Mouse (Mus musculus) layer of hippocampus, adult 9-11 months (tissue): ENCODE data around the gene Fam71d.

Source experiments
- DNase-seq: peaks from one replicate; pipeline ENCODE4 v3.0.0; 2022

The Fam71d gene

DNA sequence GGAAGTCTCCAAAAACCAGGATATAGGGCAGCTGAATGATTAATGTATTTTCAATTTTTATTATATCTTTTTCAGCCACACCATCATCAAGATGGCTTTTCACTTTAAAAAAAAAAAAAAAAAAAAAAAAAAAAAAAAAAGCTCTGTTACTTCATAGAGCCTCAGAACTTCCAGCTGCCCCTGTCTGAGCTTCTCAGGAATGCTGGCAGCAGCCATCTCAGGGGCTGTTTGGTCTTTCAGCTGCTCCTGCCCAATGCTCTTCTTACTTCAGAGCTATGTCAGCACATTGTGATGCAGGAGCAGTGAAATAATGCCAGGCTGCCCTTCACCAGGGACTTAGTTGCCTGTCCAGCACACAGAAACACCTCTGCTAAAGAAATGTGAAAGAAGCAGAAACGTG is at the start of gene Fam71d:
Fam71d (plus strand) TSS at position 211 of the 400 bp plus-strand sequence.
- DNase-seq: no peak

DNA sequence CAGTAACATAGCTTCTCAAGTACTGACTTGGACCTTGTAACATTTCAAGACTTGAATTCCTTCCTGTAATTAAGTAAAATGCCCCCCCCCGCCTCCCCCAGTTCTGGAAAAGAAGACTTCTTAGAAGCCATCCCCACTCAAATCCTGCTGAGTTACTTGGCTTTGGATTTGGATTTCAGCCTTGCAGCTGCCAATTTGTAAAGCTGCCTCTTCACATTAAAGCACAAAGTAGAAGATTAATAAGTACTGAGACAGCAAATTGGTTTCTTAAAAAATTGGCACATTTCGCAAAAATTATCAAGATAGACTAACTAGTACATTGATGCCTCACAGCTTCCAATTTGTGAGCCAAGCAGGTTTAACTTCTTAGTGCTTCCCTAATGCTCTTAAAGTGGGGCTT is 47.6 kb upstream of the Fam71d start:
- no peak for DNase-seq

DNA sequence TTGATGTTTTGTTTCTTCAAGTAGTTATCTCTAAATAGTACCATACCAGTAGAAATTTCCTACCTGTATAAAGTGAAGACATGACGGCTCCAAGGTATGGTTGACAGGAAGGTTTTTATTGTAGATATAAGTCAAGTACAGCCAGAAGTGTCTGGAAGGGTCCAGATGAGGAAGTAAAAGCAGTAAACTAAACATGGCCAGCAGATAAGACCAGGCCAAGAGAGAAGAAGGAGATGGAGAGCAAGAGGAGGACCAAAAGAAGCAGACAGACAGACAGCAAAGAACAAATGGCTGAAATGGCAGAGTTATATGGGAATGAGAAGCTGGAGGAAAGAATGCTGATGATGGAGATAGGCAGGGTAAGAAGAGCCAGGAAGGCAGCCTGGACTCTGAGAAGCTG is 46.1 kb upstream of the Fam71d start:
- DNase-seq: no peak

DNA sequence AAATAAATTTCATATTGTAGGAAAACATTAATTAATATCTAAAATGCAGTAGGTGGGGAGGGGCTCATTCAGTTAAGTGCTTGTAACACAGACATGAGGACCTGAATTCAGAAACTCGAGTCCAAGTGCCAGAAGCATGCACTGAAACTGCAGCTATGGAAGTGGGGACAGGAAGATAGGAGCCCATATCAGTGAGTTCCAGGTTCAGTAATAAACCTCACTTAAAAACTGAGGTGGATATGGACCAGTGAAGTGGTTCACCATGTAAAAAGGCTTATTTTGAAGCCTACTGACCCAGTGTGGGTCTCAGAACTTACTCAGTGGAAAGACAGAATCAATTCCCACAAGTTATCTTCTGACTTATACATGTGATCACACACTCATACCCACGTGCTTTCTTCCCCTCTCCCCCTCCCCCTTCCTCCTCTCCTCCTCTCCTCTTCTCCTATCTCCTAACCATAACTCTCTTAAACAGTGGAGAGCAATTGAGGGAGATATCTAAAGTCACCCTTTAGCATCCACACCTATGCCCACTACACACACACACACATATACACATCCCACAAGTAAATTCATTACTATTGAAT is 31.5 kb upstream of the Fam71d start:
- DNase-seq: no peak

GRCm38 (mm10) chr12:78678101-78678806 is 13.1 kb upstream of the Fam71d start:
- DNase-seq: no peak

DNA sequence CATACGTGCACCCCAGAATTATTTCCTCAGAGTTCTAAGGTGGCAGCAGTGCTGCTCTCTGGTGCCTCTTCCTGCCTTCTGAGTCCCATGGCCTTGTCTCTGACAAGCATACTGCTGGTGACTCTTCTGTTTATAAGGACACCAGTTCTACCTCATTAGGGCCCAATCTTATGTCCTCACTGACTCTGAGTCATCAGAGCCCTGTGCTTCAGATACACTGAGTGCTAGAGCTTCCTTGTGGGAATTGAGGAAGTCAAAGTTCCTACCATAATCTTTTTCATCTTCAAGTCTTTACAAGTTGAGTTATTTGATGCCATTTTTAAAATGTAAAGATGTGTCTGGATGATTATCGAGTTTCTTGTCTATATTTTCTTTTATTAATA is 12.5 kb upstream of the Fam71d start:
- DNase-seq: no peak

DNA sequence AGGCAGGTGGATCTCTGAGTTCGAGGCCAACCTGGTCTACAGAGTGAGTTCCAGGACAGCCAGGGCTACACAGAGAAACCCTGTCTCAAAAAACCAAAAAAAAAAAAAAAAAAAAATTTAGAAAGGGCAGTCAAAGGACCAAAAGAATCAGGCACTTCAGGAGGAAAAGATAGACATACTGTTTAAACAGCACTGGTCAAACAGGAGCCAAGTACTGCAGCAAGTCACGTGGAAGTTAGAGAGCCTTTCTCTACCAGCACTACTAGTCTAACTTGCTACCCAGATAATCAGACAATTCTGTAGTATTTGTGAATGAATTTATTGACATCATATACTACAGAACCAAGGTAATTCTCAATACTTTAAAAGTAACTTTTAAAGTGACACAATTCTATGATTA is 10.3 kb upstream of the Fam71d start:
- no peak for DNase-seq

DNA sequence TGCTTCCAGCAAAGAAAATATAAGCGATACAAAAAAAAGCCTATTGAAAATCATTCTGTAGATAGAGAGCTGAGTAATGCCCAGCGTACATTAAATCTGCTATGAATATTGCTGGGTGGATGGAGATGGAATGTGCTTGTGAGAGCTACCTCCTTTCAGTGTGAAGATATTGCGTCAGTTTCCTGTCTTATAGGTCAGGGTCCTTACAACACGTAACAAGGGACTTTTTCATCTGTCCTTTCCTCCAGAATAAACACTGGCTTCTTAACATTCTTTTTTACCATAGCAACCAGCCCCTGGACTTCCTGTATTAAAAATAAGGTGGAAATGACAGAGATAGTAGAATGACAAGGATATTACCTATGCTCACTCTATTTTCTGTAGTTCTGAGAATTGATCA is 9.1 kb upstream of the Fam71d start:
- no peak for DNase-seq

GRCm38 (mm10) chr12:78685669-78686215 is 5.6 kb upstream of the Fam71d start:
- peak; percentile 37 for DNase-seq

DNA sequence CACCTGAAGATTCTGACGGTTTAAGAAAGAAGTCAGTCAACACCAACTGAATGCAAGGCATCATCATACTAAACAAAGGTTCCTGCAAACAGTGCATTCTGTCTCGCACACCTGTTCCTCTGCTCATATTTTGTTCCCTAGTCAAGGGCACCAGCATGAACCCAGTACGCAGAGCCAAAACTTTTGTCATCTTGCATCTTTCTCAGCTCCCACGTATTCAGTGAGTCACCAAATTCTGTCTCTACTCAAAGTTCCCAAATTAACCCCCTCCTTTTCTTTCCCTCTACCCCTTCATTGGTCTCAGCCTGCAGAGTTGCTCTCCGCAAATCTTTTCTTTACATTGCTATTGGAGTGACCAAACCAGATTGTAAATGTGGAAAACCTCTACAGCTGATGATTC is 2.5 kb upstream of the Fam71d start:
- peak; percentile 5 for DNase-seq

GRCm38 (mm10) chr12:78693281-78693680 is 1.9 kb downstream of the Fam71d start:
- no peak for DNase-seq

GRCm38 (mm10) chr12:78717783-78718182 is 26.4 kb downstream of the Fam71d start:
- no peak for DNase-seq

- no peak for DNase-seq
These were observed 36.4 kb downstream of the Fam71d start for GRCm38 (mm10) chr12:78727723-78728122.

DNA sequence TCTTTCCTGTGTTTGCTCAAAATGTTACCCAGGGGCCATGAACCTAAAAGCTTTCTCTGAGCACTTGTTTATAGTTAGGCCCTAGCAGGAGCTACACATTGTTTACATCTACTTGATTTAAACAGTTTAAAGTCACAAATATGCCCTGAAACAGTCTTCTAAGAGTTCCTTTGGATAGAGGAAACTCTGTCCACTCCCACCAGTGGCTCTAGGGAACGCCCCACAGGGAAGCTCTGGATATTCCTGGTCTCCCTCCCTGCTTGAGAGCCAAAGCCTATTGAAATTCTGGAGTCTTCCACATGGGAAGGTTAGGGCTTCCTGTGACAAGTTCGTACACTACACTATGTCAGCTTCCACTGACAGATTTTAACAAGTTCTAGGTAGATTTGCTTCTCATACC is 48.3 kb downstream of the Fam71d start:
- no peak for DNase-seq

GRCm38 (mm10) chr12:78740289-78740688 is 49.0 kb downstream of the Fam71d start:
- no peak for DNase-seq

DNA sequence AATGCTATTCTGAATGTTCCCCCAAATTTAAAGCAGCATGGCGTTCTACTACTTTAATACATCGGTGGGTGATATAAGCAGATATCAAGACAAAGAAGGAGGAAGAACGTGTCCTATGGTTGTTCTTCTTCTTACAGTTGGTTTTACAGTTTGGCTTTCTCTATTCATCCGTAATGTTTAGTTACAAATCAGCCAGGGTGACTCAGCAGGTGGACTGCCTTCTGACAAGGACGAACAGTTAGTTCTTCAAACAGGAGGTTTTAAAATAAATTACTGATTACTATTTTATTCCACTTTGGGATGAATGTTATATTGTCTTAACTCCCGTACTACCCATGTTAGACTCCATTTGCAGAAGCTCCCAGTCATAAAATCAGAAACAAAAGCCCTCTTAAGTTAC is 54.9 kb downstream of the Fam71d start:
- DNase-seq: no peak

DNA sequence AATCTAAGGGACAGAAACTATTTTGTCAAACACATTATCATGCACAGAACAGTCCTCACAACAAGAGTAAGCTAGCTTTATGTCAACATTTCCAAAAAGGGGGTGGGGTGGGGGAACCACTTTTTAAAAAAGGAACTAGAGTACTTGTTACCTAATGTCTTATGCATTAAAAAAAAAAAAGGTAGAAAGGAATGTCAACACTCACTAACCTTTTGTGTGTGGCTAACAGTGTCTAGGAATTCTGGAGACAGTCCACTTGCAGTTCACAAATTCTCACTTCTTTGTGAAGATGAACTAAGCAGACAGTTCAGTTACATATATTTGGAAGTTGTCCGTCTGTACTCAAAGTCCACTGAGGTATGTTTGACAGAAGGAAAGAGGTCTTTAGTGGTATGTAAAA is 56.1 kb downstream of the Fam71d start:
- DNase-seq: no peak

GRCm38 (mm10) chr12:78748113-78748512 is 56.8 kb downstream of the Fam71d start:
- DNase-seq: no peak

DNA sequence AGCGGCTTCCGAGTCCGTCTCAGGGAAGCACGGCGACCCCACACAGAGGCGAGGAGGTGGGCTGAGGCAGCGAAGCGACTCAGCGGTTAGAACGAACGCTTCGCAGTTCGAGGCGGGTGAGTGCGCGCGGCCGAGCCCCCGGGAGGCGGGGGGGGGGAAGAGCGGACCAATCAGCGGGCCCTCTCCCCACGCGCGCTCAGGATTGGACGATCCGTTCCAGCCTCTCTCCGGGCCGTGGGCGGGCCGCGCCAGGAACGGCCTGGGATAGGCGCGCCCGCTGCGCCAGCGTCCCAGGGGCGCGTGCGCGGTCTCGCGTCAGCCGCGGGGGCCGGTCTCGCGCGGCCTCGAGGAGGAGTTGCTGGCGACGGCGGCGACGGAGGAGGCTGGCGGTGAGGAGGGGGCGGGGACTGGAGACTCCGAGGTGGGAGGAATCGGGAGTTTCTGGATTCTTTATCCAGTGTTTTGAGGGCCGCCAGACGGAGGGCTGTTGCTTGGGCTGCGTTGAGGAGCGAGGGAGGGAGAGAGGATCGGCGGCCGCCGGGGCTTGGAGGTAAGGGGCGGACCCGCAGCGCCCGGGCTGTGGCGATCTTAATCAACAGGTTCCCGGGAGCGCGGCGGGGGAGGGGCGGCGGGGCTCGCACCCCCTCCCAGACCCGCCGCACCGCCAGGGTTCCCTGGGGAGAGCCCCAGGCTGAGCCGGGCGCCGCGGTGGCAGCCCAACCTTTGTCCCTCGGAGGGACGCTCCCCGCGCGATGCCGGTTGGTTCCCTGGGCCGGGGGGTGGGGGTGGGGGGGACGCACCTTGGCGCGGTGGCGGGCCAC is 57.4 kb downstream of the Fam71d start, which contains the start of gene Mpp5:
Mpp5 (plus strand) TSS at position 351 of the 821 bp plus-strand sequence.
- peak; percentile 98 for DNase-seq

GRCm38 (mm10) chr12:78749378-78749801 is 58.1 kb downstream of the Fam71d start:
- DNase-seq: peak; percentile 22

- DNase-seq: no peak
These were observed 70.6 kb downstream of the Fam71d start for GRCm38 (mm10) chr12:78761979-78762378.

- no peak for DNase-seq
These were observed 77.8 kb downstream of the Fam71d start for GRCm38 (mm10) chr12:78769031-78769713.

- DNase-seq: no peak
These were observed 81.9 kb downstream of the Fam71d start for GRCm38 (mm10) chr12:78773211-78773610.
